Mouse (Mus musculus) spleen, postnatal 0 days (tissue): ENCODE measurements around the gene Cers2. TPM values are rescaled to one million over a fixed set of nuclear protein-coding genes. Genes with fewer than 3 reads are reported as not detected.

Experiments used
- polyA plus RNA-seq: library from polyadenylated mRNA; unstranded; fragments of >200 nt; fragmentation: Nextera tagmentation; extraction: Ambion mirVana; gene quantifications from 2 replicates; pipeline ENCODE4 v1.2.1, GENCODE M21; 2015

Cers2 gene
- 99.7 and 109 TPM in 2 replicates for polyA plus RNA-seq

GRCm38 (mm10) chr3:95314486-95315093 lies at the start of gene Cers2:
Cers2 (plus strand) TSS chr3:95314791.

GRCm38 (mm10) chr3:95281216-95282126 lies 33.1 kb upstream of the Cers2 start, which contains the start of the genes Mindy1 and Prune1:
Mindy1 (plus strand) TSS chr3:95281345.
Prune1 (minus strand) TSS chr3:95282076.

GRCm38 (mm10) chr3:95307100-95307499 lies 7.5 kb upstream of the Cers2 start, which contains the start of gene Anxa9:
Anxa9 (minus strand) TSS chr3:95307176.

GRCm38 (mm10) chr3:95356701-95357449 lies 42.3 kb downstream of the Cers2 start, which contains the start of gene Setdb1:
Setdb1 (minus strand) TSS chr3:95357202.

Other genes starting within 250 kb of the Cers2 start
- 13.8 and 15.1 TPM in 2 replicates for gene Pip5k1a, start 207.9 kb upstream of the Cers2 start, polyA plus RNA-seq
- gene Vps72, start 203.8 kb upstream of the Cers2 start, polyA plus RNA-seq, result 49.8 and 56.7 TPM in 2 replicates
- gene Tmod4, start 190.3 kb upstream of the Cers2 start, polyA plus RNA-seq, result 1.3 and 2.1 TPM in 2 replicates
- 42.9 and 44.7 TPM in 2 replicates for gene Scnm1, start 180.8 kb upstream of the Cers2 start, polyA plus RNA-seq
- 7.0 and 9.5 TPM in 2 replicates for gene Lysmd1, start 180.7 kb upstream of the Cers2 start, polyA plus RNA-seq
- 22.2 and 26.2 TPM in 2 replicates for gene Tnfaip8l2, start 172.4 kb upstream of the Cers2 start, polyA plus RNA-seq
- gene Sema6c, start 154.3 kb upstream of the Cers2 start, polyA plus RNA-seq, result 0.72 and 0.96 TPM in 2 replicates
- gene Gabpb2, start 96.9 kb upstream of the Cers2 start, polyA plus RNA-seq, result 10.6 and 10.9 TPM in 2 replicates
- 62.9 and 76.5 TPM in 2 replicates for gene Cdc42se1, start 86.1 kb upstream of the Cers2 start, polyA plus RNA-seq
- gene Mllt11, start 82.6 kb upstream of the Cers2 start, polyA plus RNA-seq, result 3.5 and 4.2 TPM in 2 replicates
- gene Gm128, start 73.2 kb upstream of the Cers2 start, polyA plus RNA-seq, result 0.31 and 0.46 TPM in 2 replicates
- not detected in 2 replicates for gene Bnipl, start 63.6 kb upstream of the Cers2 start, polyA plus RNA-seq
- 28.2 and 36.1 TPM in 2 replicates for gene Mindy1, start 33.4 kb upstream of the Cers2 start, polyA plus RNA-seq
- 7.8 and 8.4 TPM in 2 replicates for gene Prune1, start 32.7 kb upstream of the Cers2 start, polyA plus RNA-seq
- 3.6 and 4.8 TPM in 2 replicates for gene Anxa9, start 7.6 kb upstream of the Cers2 start, polyA plus RNA-seq
- 12.7 TPM in 2 replicates for gene Setdb1, start 42.4 kb downstream of the Cers2 start, polyA plus RNA-seq
- gene 4930558C23Rik, start 88.0 kb downstream of the Cers2 start, polyA plus RNA-seq, result not detected in 2 replicates
- gene Arnt, start 119.6 kb downstream of the Cers2 start, polyA plus RNA-seq, result 15.8 and 16.3 TPM in 2 replicates
- gene Ctsk, start 184.5 kb downstream of the Cers2 start, polyA plus RNA-seq, result 3.7 and 4.8 TPM in 2 replicates
- 57.3 and 86.4 TPM in 2 replicates for gene Ctss, start 212.0 kb downstream of the Cers2 start, polyA plus RNA-seq
- not detected in 2 replicates for gene Hormad1, start 244.9 kb downstream of the Cers2 start, polyA plus RNA-seq